Mouse (Mus musculus) midbrain, embryonic 10.5 days (tissue): ENCODE measurements around the gene Snx29. TPM values are rescaled to one million over a fixed set of nuclear protein-coding genes. Genes with fewer than 3 reads are reported as not detected.

Experiments used
- DNase-seq: peaks from one replicate; pipeline ENCODE4 v3.0.0-alpha.2; 2017; ENCODE audit warnings: low spot score
- H3K27ac ChIP-seq: fragments of 300-500 bp; sonication (generic); replicated peaks from 2 replicates; pipeline ENCODE4 v1.5.1; 2016; ENCODE audit warnings: mild to moderate bottlenecking
- H3K27me3 ChIP-seq: fragments of 300-500 bp; sonication (generic); 2 replicates; pipeline ENCODE4 v1.6.1; 2016; ENCODE audit warnings: low read depth, mild to moderate bottlenecking; ENCODE audit not compliant: poor library complexity, severe bottlenecking
- H3K36me3 ChIP-seq: fragments of 300-500 bp; sonication (generic); 2 replicates; pipeline ENCODE4 v1.6.1; 2016; ENCODE audit warnings: mild to moderate bottlenecking, moderate library complexity
- H3K4me1 ChIP-seq: fragments of 300-500 bp; sonication (generic); 2 replicates; pipeline ENCODE4 v1.6.1; 2016
- H3K4me3 ChIP-seq: fragments of 300-500 bp; sonication (generic); 2 replicates; pipeline ENCODE4 v1.5.1; 2016; ENCODE audit warnings: mild to moderate bottlenecking, moderate library complexity
- H3K9me3 ChIP-seq: fragments of 300-500 bp; sonication (generic); replicated peaks from 2 replicates; pipeline ENCODE4 v1.6.1; 2016; ENCODE audit warnings: mild to moderate bottlenecking
- WGBS: fragments of 180-500 bp; shearing (Covaris S2); methylation state at CpG from one replicate; pipeline ENCODE4 v1.1.7; 2016; 5-methylcytosine and 5-hydroxymethylcytosine counted together
- polyA plus RNA-seq: library from polyadenylated mRNA; unstranded; fragments of >200 nt; fragmentation: Nextera tagmentation; extraction: Ambion mirVana; gene quantifications from 2 replicates; pipeline ENCODE4 v1.2.1, GENCODE M21; 2016

The Snx29 gene
- polyA plus RNA-seq, 1 experiment from 2014 or later = 9.7 TPM

DNA sequence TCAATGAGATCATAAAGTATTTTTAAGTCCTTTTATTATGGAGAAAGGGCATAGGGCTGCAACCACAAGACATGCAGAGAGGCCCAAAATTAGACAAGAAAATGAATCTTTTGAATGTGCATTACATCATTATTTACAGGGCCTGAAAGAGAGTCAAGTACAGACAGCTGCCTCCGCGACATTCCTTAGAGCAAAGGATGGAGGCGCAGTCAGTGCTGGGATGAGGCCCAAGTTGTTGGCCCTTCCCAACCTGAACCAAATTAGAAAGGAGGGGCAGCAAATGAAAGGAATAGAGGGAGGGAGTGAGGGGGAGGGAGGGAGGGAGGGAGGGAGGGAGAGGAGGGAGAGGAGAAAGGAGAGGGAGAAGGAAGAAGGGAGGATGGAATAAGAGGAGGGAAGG lies 453.8 kb downstream of the Snx29 start:
- H3K36me3 ChIP-seq = no peaks in the 10 kb centered on the region
- no peaks in the 10 kb centered on the region for H3K27me3 ChIP-seq
- no peak for DNase-seq
- no peak overlapping the region for H3K4me3 ChIP-seq
- no peaks in the 10 kb centered on the region for H3K9me3 ChIP-seq
- H3K4me1 ChIP-seq = no peaks in the 10 kb centered on the region
- H3K27ac ChIP-seq = no peak overlapping the region
- 87% methylated on average over 3 of the region's 3 CpGs for WGBS

DNA sequence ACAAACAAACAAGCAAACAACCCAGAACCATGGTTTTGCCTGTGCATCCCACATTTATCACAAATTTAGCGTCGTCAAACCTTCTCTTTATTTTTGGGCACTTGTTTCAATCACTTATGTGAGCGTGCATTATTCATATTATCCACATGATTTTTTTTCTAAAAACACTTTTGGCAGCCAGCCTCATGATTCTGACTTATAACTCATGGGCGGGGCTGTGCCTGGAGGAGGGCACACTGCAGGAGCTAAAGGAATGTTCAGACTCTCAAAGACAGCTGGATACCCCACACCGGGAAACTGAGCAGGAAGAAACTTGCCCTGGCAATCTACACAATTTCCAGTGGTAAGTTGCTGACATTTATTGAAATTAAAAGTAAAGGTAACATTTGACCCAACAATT lies 455.5 kb downstream of the Snx29 start:
- no peaks in the 10 kb centered on the region for H3K27me3 ChIP-seq
- H3K4me1 ChIP-seq = no peaks in the 10 kb centered on the region
- no peaks in the 10 kb centered on the region for H3K9me3 ChIP-seq
- H3K27ac ChIP-seq = no peak overlapping the region
- H3K4me3 ChIP-seq = no peak overlapping the region
- WGBS = 85% methylated on average over 5 of the region's 5 CpGs
- H3K36me3 ChIP-seq = no peaks in the 10 kb centered on the region
- no peak for DNase-seq

GRCm38 (mm10) chr16:11778715-11779460 lies 456.2 kb downstream of the Snx29 start:
- DNase-seq = no peak
- Histone ChIP-seq H3K27ac (no peak overlapping the region), H3K4me3 (no peak overlapping the region), H3K4me1 (no peaks in the 10 kb centered on the region), H3K27me3 (no peaks in the 10 kb centered on the region), H3K9me3 (no peaks in the 10 kb centered on the region), H3K36me3 (no peaks in the 10 kb centered on the region)
- WGBS = 91% methylated on average over 9 of the region's 9 CpGs

DNA sequence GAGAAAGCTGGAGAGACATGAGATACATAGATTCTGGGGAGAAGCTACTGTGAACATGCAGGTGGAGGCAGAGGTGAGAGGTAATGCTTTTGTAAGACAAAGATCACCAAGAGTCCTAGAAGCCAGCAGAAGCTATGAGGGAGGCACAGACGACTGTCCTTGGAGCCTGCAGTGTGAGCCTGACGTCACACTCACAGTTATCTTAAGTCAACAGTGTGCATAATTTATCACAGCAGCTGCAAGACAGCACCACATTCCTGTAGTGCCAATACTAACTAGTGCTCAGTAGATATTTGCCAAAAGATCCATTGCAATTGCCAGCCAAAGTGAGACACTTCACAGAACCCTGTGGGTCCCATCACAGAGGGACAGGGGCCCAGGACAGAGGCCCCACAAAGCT lies 459.4 kb downstream of the Snx29 start:
- Histone ChIP-seq H3K36me3 (no peaks in the 10 kb centered on the region), H3K9me3 (no peaks in the 10 kb centered on the region), H3K4me1 (no peaks in the 10 kb centered on the region), H3K27ac (no peak overlapping the region), H3K27me3 (no peaks in the 10 kb centered on the region), H3K4me3 (no peak overlapping the region)
- DNase-seq = no peak
- WGBS = 61% methylated on average over 2 of the region's 2 CpGs

GRCm38 (mm10) chr16:11783337-11783736 lies 460.6 kb downstream of the Snx29 start:
- Histone ChIP-seq H3K27ac (no peak overlapping the region), H3K36me3 (no peaks in the 10 kb centered on the region), H3K9me3 (no peaks in the 10 kb centered on the region), H3K4me3 (no peak overlapping the region), H3K4me1 (no peaks in the 10 kb centered on the region), H3K27me3 (no peaks in the 10 kb centered on the region)
- DNase-seq = no peak

- Histone ChIP-seq H3K27me3 (no peaks in the 10 kb centered on the region), H3K36me3 (no peaks in the 10 kb centered on the region), H3K4me1 (no peaks in the 10 kb centered on the region), H3K4me3 (no peak overlapping the region), H3K9me3 (no peaks in the 10 kb centered on the region), H3K27ac (no peak overlapping the region)
- WGBS = 69% methylated on average over 4 of the region's 4 CpGs
- no peak for DNase-seq
Observed at GRCm38 (mm10) chr16:11784354-11784753, 461.6 kb downstream of the Snx29 start.

GRCm38 (mm10) chr16:11785806-11786205 lies 463.1 kb downstream of the Snx29 start:
- Histone ChIP-seq H3K9me3 (no peaks in the 10 kb centered on the region), H3K27ac (no peak overlapping the region), H3K4me3 (no peak overlapping the region), H3K27me3 (no peaks in the 10 kb centered on the region), H3K36me3 (no peaks in the 10 kb centered on the region), H3K4me1 (no peaks in the 10 kb centered on the region)
- WGBS = 79% methylated on average over 4 of the region's 4 CpGs
- DNase-seq = no peak

GRCm38 (mm10) chr16:11790476-11790875 lies 467.8 kb downstream of the Snx29 start:
- WGBS = 92% methylated on average over 3 of the region's 3 CpGs
- Histone ChIP-seq H3K4me3 (no peak overlapping the region), H3K36me3 (no peaks in the 10 kb centered on the region), H3K27me3 (no peaks in the 10 kb centered on the region), H3K4me1 (no peaks in the 10 kb centered on the region), H3K27ac (no peak overlapping the region), H3K9me3 (no peaks in the 10 kb centered on the region)
- no peak for DNase-seq

DNA sequence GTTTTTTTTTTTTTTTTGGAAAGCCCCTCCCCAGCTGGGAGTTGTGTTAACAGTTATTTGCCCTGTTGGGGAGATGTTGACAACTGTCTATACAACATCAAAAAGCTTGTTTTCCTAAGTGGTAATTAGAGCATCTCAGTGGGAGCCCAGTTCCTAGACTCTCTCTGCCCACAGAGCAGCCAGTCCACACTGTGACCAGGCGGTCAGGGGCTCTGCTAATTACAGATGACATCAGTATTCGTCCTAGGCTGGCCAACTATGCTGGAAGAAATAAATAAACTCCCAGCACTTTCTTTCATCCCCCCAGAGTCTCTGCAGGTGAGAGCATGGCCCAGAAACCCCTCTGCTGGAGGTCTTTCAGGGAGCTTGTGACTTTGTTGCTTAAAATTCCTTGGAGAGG lies 470.7 kb downstream of the Snx29 start:
- H3K27me3 ChIP-seq = no peaks in the 10 kb centered on the region
- H3K4me3 ChIP-seq = no peak overlapping the region
- no peak for DNase-seq
- no peaks in the 10 kb centered on the region for H3K9me3 ChIP-seq
- 32% methylated on average over 2 of the region's 2 CpGs for WGBS
- no peaks in the 10 kb centered on the region for H3K4me1 ChIP-seq
- no peak overlapping the region for H3K27ac ChIP-seq
- H3K36me3 ChIP-seq = no peaks in the 10 kb centered on the region

- H3K4me3 ChIP-seq = no peak overlapping the region
- no peaks in the 10 kb centered on the region for H3K4me1 ChIP-seq
- no peak overlapping the region for H3K27ac ChIP-seq
- H3K9me3 ChIP-seq = no peaks in the 10 kb centered on the region
- no peaks in the 10 kb centered on the region for H3K36me3 ChIP-seq
- DNase-seq = no peak
- H3K27me3 ChIP-seq = no peaks in the 10 kb centered on the region
- 59% methylated on average over 4 of the region's 4 CpGs for WGBS
Observed at GRCm38 (mm10) chr16:11794628-11795027, 471.9 kb downstream of the Snx29 start.

GRCm38 (mm10) chr16:11795758-11796460 lies 473.2 kb downstream of the Snx29 start:
- no peaks in the 10 kb centered on the region for H3K27me3 ChIP-seq
- H3K4me3 ChIP-seq = no peak overlapping the region
- WGBS = 84% methylated on average over 7 of the region's 7 CpGs
- DNase-seq = no peak
- no peak overlapping the region for H3K27ac ChIP-seq
- H3K9me3 ChIP-seq = no peaks in the 10 kb centered on the region
- no peaks in the 10 kb centered on the region for H3K4me1 ChIP-seq
- H3K36me3 ChIP-seq = no peaks in the 10 kb centered on the region

DNA sequence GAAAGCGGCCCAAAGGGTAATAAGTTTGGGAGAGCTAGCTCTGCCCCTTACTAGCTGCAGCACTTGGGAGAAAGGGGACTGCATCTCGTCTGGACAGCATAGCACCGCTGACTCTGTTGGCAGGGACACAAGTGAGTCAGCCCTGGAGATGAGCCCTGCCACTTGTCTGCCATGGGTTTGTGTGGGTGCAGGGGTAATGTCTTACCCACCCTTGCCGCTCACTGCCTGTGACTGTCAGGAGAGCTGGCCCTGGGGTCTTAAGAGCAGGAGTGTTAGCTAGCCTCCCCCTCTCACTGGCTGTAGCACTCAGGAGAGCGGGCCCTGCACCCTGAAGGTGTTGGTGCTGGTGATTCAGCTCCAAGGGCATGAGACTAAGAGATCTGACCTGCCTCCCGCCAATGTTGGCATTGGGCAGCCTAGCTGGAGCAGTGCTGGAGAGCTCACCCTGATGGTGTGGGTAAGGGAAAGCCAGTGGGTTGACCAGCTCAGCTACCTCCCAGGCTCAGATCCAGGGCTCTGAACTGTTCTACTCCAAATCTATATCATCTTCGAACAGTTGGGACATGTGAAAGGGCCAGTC lies 479.3 kb downstream of the Snx29 start:
- WGBS = 92% methylated on average over 7 of the region's 7 CpGs
- Histone ChIP-seq H3K9me3 (no peaks in the 10 kb centered on the region), H3K4me3 (no peak overlapping the region), H3K27ac (no peak overlapping the region), H3K4me1 (no peaks in the 10 kb centered on the region), H3K27me3 (no peaks in the 10 kb centered on the region), H3K36me3 (no peaks in the 10 kb centered on the region)
- DNase-seq = no peak
